Mouse (Mus musculus): ENCODE results near the gene Rgs6. TPM values are rescaled to one million over a fixed set of nuclear protein-coding genes. Genes with fewer than 3 reads are reported as not detected.

The Rgs6 gene
- polyA plus RNA-seq, 1 experiment from 2014 or later: 0.49 TPM

DNA sequence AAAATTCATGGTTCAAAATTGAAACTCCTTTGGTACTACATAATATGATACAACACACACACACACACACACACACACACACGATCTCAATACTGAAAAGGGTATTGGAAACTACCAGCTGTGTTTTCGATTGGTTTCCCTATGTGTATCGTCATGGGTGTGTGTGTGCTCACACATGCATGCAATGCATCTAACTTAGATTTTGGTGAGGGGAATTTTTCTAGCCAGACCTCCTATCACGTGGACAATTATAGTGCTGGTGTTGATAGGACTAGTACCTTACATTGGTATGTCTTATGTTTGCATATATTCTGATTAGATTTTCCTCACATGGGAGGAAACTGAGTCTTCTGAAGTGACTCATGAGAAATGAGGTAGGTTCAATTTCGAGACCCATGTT is 192.8 kb downstream of the Rgs6 start:
- no peaks in the 10 kb centered on the region for H3K4me1 ChIP-seq
- H3K36me3 ChIP-seq (replicated peaks): no peaks in the 10 kb centered on the region
- no peaks in the 10 kb centered on the region for H3K27me3 ChIP-seq (replicated peaks; ENCODE audit: low read depth, poor library complexity, severe bottlenecking)
- WGBS: 90% methylated on average over 5 of the region's 5 CpGs
- H3K9me3 ChIP-seq: no peaks in the 10 kb centered on the region
- no peak overlapping the region for H3K27ac ChIP-seq (replicated peaks)
- H3K4me3 ChIP-seq: no peak overlapping the region
- no peak for DNase-seq (ENCODE audit: low spot score)

DNA sequence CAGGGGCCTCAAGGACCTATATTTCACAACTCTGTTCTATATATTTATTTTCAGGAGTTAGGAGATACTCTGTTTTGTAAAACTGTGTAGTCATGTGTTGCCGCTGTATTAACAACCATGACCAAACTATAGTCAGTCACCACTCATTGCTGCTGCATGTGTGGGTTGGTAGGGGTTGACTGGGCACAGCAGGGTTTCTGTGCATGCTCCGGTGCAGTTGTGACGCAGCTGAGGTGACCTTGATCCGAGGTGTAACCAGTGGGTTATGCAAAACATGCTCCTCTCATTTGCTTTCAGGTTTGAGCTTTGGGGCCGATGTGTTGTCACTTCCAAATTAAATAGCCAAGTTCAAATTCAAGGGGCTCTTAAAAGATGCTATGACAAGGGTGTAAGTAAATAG is 193.3 kb downstream of the Rgs6 start:
- 81% methylated on average over 5 of the region's 5 CpGs for WGBS
- H3K9me3 ChIP-seq: no peaks in the 10 kb centered on the region
- no peak overlapping the region for H3K27ac ChIP-seq (replicated peaks)
- H3K27me3 ChIP-seq (replicated peaks; ENCODE audit: low read depth, poor library complexity, severe bottlenecking): no peaks in the 10 kb centered on the region
- no peak overlapping the region for H3K4me3 ChIP-seq
- H3K4me1 ChIP-seq: no peaks in the 10 kb centered on the region
- no peaks in the 10 kb centered on the region for H3K36me3 ChIP-seq (replicated peaks)
- DNase-seq (ENCODE audit: low spot score): no peak

DNA sequence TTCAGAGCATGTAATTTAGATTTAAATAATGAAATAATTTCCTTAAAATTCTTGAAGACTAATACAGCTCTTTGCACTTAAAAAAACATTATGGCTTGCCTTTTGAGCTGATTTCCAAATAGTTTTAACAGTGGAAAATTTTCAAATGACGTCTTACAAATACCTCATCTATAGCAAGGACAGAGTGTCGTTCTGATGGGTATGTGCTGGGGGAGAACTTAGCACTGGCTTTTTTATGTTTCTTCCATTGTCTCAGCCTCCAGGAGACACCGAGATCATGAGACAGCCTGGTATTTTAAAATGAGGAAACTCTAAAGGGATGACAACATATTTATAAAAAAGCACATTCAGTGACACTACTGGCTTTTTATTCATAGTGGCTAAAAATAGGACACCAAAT is 204.0 kb downstream of the Rgs6 start:
- Histone ChIP-seq H3K27me3 (replicated peaks; ENCODE audit: low read depth, poor library complexity, severe bottlenecking) (no peaks in the 10 kb centered on the region), H3K9me3 (no peaks in the 10 kb centered on the region), H3K4me1 (no peaks in the 10 kb centered on the region), H3K36me3 (replicated peaks) (no peaks in the 10 kb centered on the region), H3K27ac (replicated peaks) (no peak overlapping the region), H3K4me3 (no peak overlapping the region)
- no peak for DNase-seq (ENCODE audit: low spot score)
- 87% methylated on average over 3 of the region's 3 CpGs for WGBS

DNA sequence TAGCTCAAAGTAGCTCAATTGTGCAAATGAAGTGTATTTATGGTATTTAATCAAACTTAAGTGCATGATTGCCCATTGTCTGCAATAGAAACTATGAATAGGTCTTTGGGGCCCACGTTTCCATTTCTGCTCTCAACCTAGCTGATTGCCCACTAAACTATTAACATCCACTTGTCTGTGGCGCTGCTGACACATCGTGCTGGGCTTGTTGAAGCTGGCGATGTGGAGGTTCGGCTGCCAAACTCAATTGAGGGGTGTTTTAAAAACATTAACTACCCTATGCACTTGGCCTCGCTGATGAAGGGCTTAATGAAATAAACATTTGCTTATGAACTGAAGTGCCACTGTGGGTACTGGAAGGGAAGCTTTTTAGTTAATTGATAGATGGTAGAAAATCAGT is 211.8 kb downstream of the Rgs6 start:
- 78% methylated on average over 6 of the region's 6 CpGs for WGBS
- no peak for DNase-seq (ENCODE audit: low spot score)

DNA sequence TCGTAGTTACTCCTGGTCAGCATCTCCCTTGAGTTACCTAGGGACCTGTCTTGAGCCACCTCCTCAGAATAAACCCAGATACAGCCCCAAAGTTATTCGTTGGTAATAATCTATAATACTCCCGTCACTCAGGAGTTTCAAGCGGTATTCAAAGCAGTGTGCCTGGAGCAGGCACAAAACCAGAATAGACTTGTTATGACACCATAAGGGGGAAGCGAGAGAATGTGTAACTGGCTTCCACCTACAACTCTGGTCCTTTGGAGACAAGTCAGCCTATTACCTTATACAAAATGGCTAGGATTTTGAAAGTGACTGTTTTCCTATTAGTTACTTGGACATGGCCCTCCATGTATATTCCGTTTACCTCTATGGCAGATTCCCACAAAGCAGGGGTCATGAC is 213.6 kb downstream of the Rgs6 start:
- no peak for DNase-seq (ENCODE audit: low spot score)
- 92% methylated on average over 6 of the region's 6 CpGs for WGBS
- no peaks in the 10 kb centered on the region for H3K36me3 ChIP-seq (replicated peaks)

More for the DNA sequence above, 211.8 kb downstream of the Rgs6 start:
- Histone ChIP-seq H3K27ac (replicated peaks) (no peak overlapping the region), H3K9me3 (no peaks in the 10 kb centered on the region), H3K27me3 (replicated peaks; ENCODE audit: low read depth, poor library complexity, severe bottlenecking) (no peaks in the 10 kb centered on the region), H3K4me1 (no peaks in the 10 kb centered on the region), H3K4me3 (no peak overlapping the region), H3K36me3 (replicated peaks) (no peaks in the 10 kb centered on the region)

DNA sequence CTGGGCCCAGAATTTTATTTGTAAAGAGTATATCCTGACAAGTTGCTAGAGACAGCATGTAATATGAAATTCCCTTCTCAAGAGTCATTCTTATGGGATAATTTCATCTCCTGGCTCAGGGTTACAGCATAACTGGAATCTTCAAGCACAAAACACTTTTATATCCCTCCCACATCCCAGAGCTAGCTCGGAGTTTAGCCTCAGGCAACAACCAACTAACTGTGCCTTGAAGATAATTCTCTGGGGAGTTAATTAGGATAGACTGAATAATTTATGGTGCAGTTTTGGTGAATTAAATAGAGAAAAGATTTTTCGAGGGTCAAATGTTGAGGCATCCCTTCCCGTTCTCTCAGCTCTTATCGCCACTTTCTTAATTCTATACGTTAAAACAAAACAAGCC is 214.6 kb downstream of the Rgs6 start:
- H3K9me3 ChIP-seq: no peaks in the 10 kb centered on the region
- no peaks in the 10 kb centered on the region for H3K4me1 ChIP-seq
- DNase-seq (ENCODE audit: low spot score): no peak
- 82% methylated on average over 5 of the region's 5 CpGs for WGBS
- H3K4me3 ChIP-seq: no peak overlapping the region
- no peaks in the 10 kb centered on the region for H3K36me3 ChIP-seq (replicated peaks)
- no peak overlapping the region for H3K27ac ChIP-seq (replicated peaks)
- no peaks in the 10 kb centered on the region for H3K27me3 ChIP-seq (replicated peaks; ENCODE audit: low read depth, poor library complexity, severe bottlenecking)

More for the DNA sequence above, 213.6 kb downstream of the Rgs6 start:
- Histone ChIP-seq H3K27me3 (replicated peaks; ENCODE audit: low read depth, poor library complexity, severe bottlenecking) (no peaks in the 10 kb centered on the region), H3K9me3 (no peaks in the 10 kb centered on the region), H3K4me3 (no peak overlapping the region), H3K4me1 (no peaks in the 10 kb centered on the region), H3K27ac (replicated peaks) (no peak overlapping the region)

DNA sequence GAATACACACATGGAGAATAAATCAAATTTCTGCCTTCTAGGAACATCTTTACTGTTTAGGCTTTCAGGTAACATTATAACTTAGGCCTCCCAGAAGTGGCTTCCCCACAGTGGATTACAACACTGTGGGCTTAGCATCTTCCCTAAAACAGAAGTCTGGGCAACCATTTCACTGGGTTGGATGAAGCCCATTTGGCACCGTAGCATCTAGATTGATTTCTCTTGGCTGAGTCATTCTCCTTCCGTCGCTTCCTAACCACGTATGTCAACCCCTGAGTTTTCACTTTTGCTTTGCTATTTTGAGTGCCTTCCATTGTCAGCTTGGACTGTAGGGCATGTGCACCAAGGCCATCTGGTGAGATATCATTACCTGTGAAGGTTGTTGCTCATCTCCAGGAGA is 217.1 kb downstream of the Rgs6 start:
- no peaks in the 10 kb centered on the region for H3K9me3 ChIP-seq
- no peak overlapping the region for H3K27ac ChIP-seq (replicated peaks)
- H3K36me3 ChIP-seq (replicated peaks): no peaks in the 10 kb centered on the region
- no peak for DNase-seq (ENCODE audit: low spot score)
- H3K4me3 ChIP-seq: no peak overlapping the region
- WGBS: 96% methylated on average over 4 of the region's 4 CpGs
- H3K4me1 ChIP-seq: no peaks in the 10 kb centered on the region
- H3K27me3 ChIP-seq (replicated peaks; ENCODE audit: low read depth, poor library complexity, severe bottlenecking): no peaks in the 10 kb centered on the region

DNA sequence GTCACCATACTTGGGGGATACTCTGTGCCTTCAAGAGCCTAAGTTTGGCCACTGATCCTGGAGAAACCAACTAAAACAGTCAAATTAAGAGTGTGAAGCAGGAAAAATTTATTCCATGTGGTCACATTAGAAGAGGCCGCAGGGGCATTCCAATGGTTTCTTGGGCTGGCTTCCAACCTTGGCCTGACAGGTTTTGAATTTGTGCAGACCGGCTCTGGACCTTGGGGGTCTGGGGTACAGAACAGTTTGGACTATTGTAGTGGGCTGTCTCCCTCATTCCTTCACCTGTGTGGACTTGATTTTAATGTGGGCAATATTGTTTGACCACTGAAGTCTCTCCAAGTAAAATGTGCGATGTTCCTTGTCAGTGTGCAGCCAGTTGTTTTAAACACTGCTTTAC is 222.5 kb downstream of the Rgs6 start:
- Histone ChIP-seq H3K4me1 (no peaks in the 10 kb centered on the region), H3K27ac (replicated peaks) (no peak overlapping the region), H3K4me3 (no peak overlapping the region), H3K9me3 (no peaks in the 10 kb centered on the region), H3K36me3 (replicated peaks) (no peaks in the 10 kb centered on the region), H3K27me3 (replicated peaks; ENCODE audit: low read depth, poor library complexity, severe bottlenecking) (no peaks in the 10 kb centered on the region)
- WGBS: 91% methylated on average over 3 of the region's 3 CpGs
- no peak for DNase-seq (ENCODE audit: low spot score)

DNA sequence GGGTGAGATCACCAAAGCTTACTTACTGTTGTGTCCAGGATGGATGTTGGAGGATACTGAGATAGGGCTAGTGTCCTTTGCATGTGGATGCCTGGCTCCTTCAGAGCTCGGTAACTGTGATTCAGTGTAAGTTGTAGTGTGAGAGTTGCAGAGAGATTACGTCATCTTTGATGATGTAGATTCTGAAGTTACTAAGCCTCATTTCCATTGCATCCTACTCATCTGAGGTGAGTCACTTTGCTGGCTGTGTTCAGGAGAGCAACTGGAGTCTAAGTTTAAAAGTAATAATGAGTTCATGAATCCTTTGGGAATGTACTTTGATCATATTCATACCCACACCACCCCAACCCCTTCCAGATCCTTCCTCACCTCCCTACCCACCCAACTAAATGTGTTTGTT is 227.9 kb downstream of the Rgs6 start:
- no peaks in the 10 kb centered on the region for H3K36me3 ChIP-seq (replicated peaks)
- no peak for DNase-seq (ENCODE audit: low spot score)
- no peaks in the 10 kb centered on the region for H3K4me1 ChIP-seq
- 92% methylated on average over 2 of the region's 2 CpGs for WGBS
- no peaks in the 10 kb centered on the region for H3K9me3 ChIP-seq
- no peak overlapping the region for H3K27ac ChIP-seq (replicated peaks)
- H3K4me3 ChIP-seq: no peak overlapping the region
- H3K27me3 ChIP-seq (replicated peaks; ENCODE audit: low read depth, poor library complexity, severe bottlenecking): no peaks in the 10 kb centered on the region

DNA sequence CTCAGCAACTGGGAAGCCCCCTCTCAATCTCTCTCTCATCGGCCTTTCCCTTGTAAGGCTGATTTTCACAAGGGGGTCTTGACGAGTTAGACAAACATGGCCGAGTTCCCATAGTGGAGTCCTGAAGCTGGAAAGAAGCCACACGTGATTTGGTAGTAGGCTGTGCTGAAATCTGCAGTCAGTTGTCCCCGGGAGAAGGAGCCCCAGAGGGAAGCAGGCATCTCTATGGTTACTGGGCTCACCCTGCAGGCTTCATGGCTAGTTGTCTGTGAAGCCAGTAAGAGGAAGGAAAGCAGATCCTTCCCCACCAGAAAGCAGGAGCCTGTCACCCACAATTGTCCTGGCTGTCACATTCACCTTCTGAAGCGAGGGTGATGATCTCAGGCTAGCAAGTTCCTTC is 231.2 kb downstream of the Rgs6 start:
- Histone ChIP-seq H3K27me3 (replicated peaks; ENCODE audit: low read depth, poor library complexity, severe bottlenecking) (no peaks in the 10 kb centered on the region), H3K4me3 (no peak overlapping the region), H3K27ac (replicated peaks) (no peak overlapping the region), H3K9me3 (no peaks in the 10 kb centered on the region), H3K4me1 (no peaks in the 10 kb centered on the region), H3K36me3 (replicated peaks) (no peaks in the 10 kb centered on the region)
- DNase-seq (ENCODE audit: low spot score): no peak
- 85% methylated on average over 6 of the region's 6 CpGs for WGBS

DNA sequence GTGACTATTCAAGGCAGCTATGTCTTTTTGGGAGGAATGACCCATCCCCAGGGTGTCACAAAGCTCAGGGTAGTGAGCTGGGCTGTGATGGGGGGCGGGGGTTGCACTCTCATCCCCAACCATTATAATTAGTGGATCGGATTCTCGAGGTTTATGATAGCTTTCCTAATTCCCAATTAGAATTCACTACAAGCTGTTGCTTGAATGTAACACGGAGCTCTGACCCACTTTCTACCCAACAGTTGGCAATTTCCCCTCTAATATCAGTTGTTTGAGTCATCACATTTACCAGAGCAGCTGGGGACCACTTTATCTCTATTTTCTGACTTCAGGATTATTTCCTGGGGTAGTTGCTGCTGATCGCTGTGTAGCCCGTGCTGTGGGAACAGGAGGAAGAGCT is 231.9 kb downstream of the Rgs6 start:
- Histone ChIP-seq H3K27me3 (replicated peaks; ENCODE audit: low read depth, poor library complexity, severe bottlenecking) (no peaks in the 10 kb centered on the region), H3K36me3 (replicated peaks) (no peaks in the 10 kb centered on the region), H3K4me1 (no peaks in the 10 kb centered on the region), H3K27ac (replicated peaks) (no peak overlapping the region), H3K4me3 (no peak overlapping the region), H3K9me3 (no peaks in the 10 kb centered on the region)
- DNase-seq (ENCODE audit: low spot score): no peak
- 87% methylated on average over 6 of the region's 6 CpGs for whole genome bisulfite sequencing

DNA sequence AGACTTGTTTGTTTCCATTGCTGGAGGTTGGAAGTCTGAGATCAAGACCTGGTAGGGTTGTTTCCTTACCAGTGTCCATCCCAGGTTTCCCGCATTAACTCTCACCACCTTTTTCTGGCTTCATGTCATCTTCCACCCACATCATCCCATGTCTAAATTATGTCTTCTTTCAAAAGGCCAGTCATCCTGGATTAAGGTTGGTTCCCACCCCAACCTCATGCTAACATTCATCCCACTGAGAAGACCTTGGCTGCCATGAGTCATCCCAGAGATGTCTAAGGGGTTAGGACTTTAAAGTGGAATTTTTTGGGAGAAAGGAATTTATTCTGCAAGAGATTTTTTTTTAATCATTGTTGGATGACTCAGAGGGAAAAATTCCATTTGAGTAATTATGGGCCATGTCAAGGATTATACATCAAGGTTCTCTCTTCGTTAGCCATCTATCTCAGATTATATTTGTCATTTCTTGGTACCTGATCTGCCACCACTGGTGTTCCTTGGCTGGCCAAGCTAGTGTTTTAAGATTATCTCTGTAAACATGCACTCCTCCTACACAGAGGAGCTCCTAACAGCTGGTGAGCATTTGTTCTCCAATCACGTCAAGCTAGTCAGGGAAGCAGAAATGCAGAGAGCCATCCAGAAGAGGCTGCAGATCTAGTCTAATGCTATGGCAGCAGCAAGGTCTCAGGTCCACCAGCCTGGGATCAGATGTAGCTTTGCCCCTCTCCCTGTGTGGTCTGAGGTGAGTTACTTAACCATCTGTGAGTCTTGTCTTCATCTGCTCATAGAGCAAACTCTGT is 234.9 kb downstream of the Rgs6 start:
- H3K27ac ChIP-seq (replicated peaks): no peak overlapping the region
- H3K36me3 ChIP-seq (replicated peaks): no peaks in the 10 kb centered on the region
- no peak for DNase-seq (ENCODE audit: low spot score)
- H3K27me3 ChIP-seq (replicated peaks; ENCODE audit: low read depth, poor library complexity, severe bottlenecking): no peaks in the 10 kb centered on the region
- no peaks in the 10 kb centered on the region for H3K4me1 ChIP-seq
- H3K9me3 ChIP-seq: no peaks in the 10 kb centered on the region
- 85% methylated on average over 3 of the region's 3 CpGs for WGBS
- no peak overlapping the region for H3K4me3 ChIP-seq

DNA sequence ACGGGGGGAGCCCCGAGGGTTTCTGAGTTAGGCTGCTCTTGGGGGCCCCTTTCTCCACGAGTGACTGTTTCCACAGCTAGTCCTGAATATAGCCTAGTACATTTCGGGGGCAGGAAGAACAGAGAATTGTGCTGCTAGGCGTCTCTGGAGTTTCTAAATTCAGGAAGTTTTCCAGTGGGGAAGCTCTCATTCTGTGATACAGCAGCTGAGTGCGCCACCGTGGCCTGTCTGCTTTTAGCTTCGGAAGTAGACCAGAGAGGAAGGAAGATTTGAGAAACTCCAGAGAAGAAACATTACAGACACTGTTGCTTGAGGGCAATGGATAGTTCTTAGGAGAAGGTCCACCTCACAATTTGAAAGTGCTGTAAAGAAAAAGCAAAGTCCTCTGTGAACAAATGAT is 242.2 kb downstream of the Rgs6 start:
- Histone ChIP-seq H3K4me1 (no peaks in the 10 kb centered on the region), H3K4me3 (no peak overlapping the region), H3K9me3 (no peaks in the 10 kb centered on the region), H3K27ac (replicated peaks) (no peak overlapping the region), H3K27me3 (replicated peaks; ENCODE audit: low read depth, poor library complexity, severe bottlenecking) (no peaks in the 10 kb centered on the region), H3K36me3 (replicated peaks) (no peaks in the 10 kb centered on the region)
- 87% methylated on average over 8 of the region's 8 CpGs for WGBS
- DNase-seq (ENCODE audit: low spot score): no peak
